Mouse (Mus musculus): ENCODE data around the gene Dcaf8. TPM values are rescaled to one million over a fixed set of nuclear protein-coding genes. Genes with fewer than 3 reads are reported as not detected.

The Dcaf8 gene
- total RNA-seq, 2 experiments from 2014 or later = 114 to 116 TPM

GRCm38 (mm10) chr1:172186401-172187289 lies 38.8 kb downstream of the Dcaf8 start:
- Histone ChIP-seq H3K27ac (no peak overlapping the region), H3K4me3 (no peak overlapping the region)
- DNase-seq (ENCODE audit: low spot score in 2 of 2) = no peak
- peak; percentile 45 for TF ChIP-seq CTCF (conservative IDR thresholded peaks at IDR 0.05)

- DNase-seq (ENCODE audit: low spot score in 2 of 2) = no peak
- Histone ChIP-seq H3K4me3 (no peak overlapping the region), H3K27ac (no peak overlapping the region)
- TF ChIP-seq CTCF (conservative IDR thresholded peaks at IDR 0.05) = peak; percentile 66
Measured at GRCm38 (mm10) chr1:172188891-172189290, 41.0 kb downstream of the Dcaf8 start.

GRCm38 (mm10) chr1:172191578-172191977 lies 43.7 kb downstream of the Dcaf8 start:
- Histone ChIP-seq H3K4me3 (no peak overlapping the region), H3K27ac (peak overlapping the region; percentile 48)
- peak; percentile 56 for TF ChIP-seq CTCF (conservative IDR thresholded peaks at IDR 0.05)
- DNase-seq (ENCODE audit: low spot score in 2 of 2) = no peak

GRCm38 (mm10) chr1:172192217-172192616 lies 44.3 kb downstream of the Dcaf8 start:
- DNase-seq (ENCODE audit: low spot score in 2 of 2) = no peak
- no peak for TF ChIP-seq CTCF (conservative IDR thresholded peaks at IDR 0.05)
- peak overlapping the region; percentile 48; the same call in 1 of the 2 replicates for H3K27ac ChIP-seq
- no peak overlapping the region for H3K4me3 ChIP-seq

GRCm38 (mm10) chr1:172194435-172194834 lies 46.6 kb downstream of the Dcaf8 start:
- DNase-seq (ENCODE audit: low spot score in 2 of 2) = no peak
- TF ChIP-seq CTCF (conservative IDR thresholded peaks at IDR 0.05) = no peak
- Histone ChIP-seq H3K4me3 (no peak overlapping the region), H3K27ac (peak overlapping the region; percentile 48; the same call in 1 of the 2 replicates)

GRCm38 (mm10) chr1:172197146-172197545 lies 49.3 kb downstream of the Dcaf8 start:
- no peak for TF ChIP-seq CTCF (conservative IDR thresholded peaks at IDR 0.05)

GRCm38 (mm10) chr1:172197851-172198250 lies 50.0 kb downstream of the Dcaf8 start:
- H3K27ac ChIP-seq = peak overlapping the region; percentile 68
- no peak for TF ChIP-seq CTCF (conservative IDR thresholded peaks at IDR 0.05)
- DNase-seq (ENCODE audit: low spot score in 2 of 2) = peak in 1 of 2 experiments; percentile 14

More at GRCm38 (mm10) chr1:172197146-172197545, 49.3 kb downstream of the Dcaf8 start:
- DNase-seq (ENCODE audit: low spot score in 2 of 2) = no peak
- H3K27ac ChIP-seq = peak overlapping the region; percentile 68
- H3K4me3 ChIP-seq = no peak overlapping the region

GRCm38 (mm10) chr1:172198316-172198715 lies 50.4 kb downstream of the Dcaf8 start:
- TF ChIP-seq CTCF (conservative IDR thresholded peaks at IDR 0.05) = no peak
- no peak overlapping the region for H3K4me3 ChIP-seq
- DNase-seq (ENCODE audit: low spot score in 2 of 2) = peak in 1 of 2 experiments; percentile 7
- H3K27ac ChIP-seq = peak overlapping the region; percentile 68

More at GRCm38 (mm10) chr1:172197851-172198250, 50.0 kb downstream of the Dcaf8 start:
- no peak overlapping the region for H3K4me3 ChIP-seq

GRCm38 (mm10) chr1:172198996-172199395 lies 51.1 kb downstream of the Dcaf8 start:
- Histone ChIP-seq H3K27ac (peak overlapping the region; percentile 95; the same call in 1 of the 2 replicates), H3K4me3 (no peak overlapping the region)
- peak in 1 of 2 experiments; percentile 8 for DNase-seq (ENCODE audit: low spot score in 2 of 2)
- no peak for TF ChIP-seq CTCF (conservative IDR thresholded peaks at IDR 0.05)

- DNase-seq (ENCODE audit: low spot score in 2 of 2) = peak in 1 of 2 experiments; percentile 8
- H3K27ac ChIP-seq = peak overlapping the region; percentile 95
- no peak overlapping the region for H3K4me3 ChIP-seq
- no peak for TF ChIP-seq CTCF (conservative IDR thresholded peaks at IDR 0.05)
Measured at GRCm38 (mm10) chr1:172200161-172200560, 52.3 kb downstream of the Dcaf8 start.

- H3K4me3 ChIP-seq = peak overlapping the region; percentile 39
- TF ChIP-seq CTCF (conservative IDR thresholded peaks at IDR 0.05) = no peak
- H3K27ac ChIP-seq = peak overlapping the region; percentile 95
- peak; percentile 81 to 83 for DNase-seq (ENCODE audit: low spot score in 2 of 2)
Measured at GRCm38 (mm10) chr1:172200871-172201447, 53.1 kb downstream of the Dcaf8 start.

GRCm38 (mm10) chr1:172201967-172202880 lies 54.3 kb downstream of the Dcaf8 start:
- no peak for TF ChIP-seq CTCF (conservative IDR thresholded peaks at IDR 0.05)
- peak in 1 of 2 experiments; percentile 30 for DNase-seq (ENCODE audit: low spot score in 2 of 2)

More at GRCm38 (mm10) chr1:172201967-172202880, 54.3 kb downstream of the Dcaf8 start:
- Histone ChIP-seq H3K4me3 (peak overlapping the region; percentile 49), H3K27ac (peak overlapping the region; percentile 95)

Data from layer of hippocampus, adult 2 months (tissue).